Mouse (Mus musculus) liver, postnatal 0 days (tissue): ENCODE measurements around the gene Gmpr2.

ENCODE experiments used
- CTCF ChIP-seq: sonication (generic); IDR thresholded peaks from 2 replicates; pipeline ENCODE4 v1.5.1; 2016; ENCODE audit warnings: antibody characterized with exemption, low read depth
- EP300 ChIP-seq: IDR thresholded peaks from 2 replicates; pipeline ENCODE4 v1.6.1; 2016; ENCODE audit warnings: antibody characterized with exemption, low read depth, mild to moderate bottlenecking

GRCm38 (mm10) chr14:55642679-55643059, 29.1 kb upstream of the Gmpr2 start:
- TF ChIP-seq CTCF, result no peak
- no peak for TF ChIP-seq EP300
